Mouse (Mus musculus) intestine, embryonic 14.5 days (tissue): ENCODE measurements at regions not wholly inside any gene's neighbourhood (a gene's known extent, or its start where the extent isn't known, plus 50 kb on each side); places are given as distances from the start of the nearest gene placed in this dataset.
A peak's percentile ranks its signal among the peaks of the same experiment; 100 is the strongest.

Source experiments
- ATAC-seq: fragments of 200-750 bp; cut with Nextera tagmentation; replicated peaks from 2 replicates; pipeline ENCODE4 v1.8.0; 2017; ENCODE audit warnings: low read depth, moderate number of reproducible peaks, moderate TSS enrichment, moderate library complexity; ENCODE audit not compliant: low FRiP score, low TSS enrichment
- DNase-seq: peaks from one replicate; pipeline ENCODE4 v3.0.0-alpha.2; 2018; ENCODE audit warnings: low spot score
- H3K27ac ChIP-seq: fragments of 300-500 bp; sonication (generic); 2 replicates; pipeline ENCODE4 v1.5.1; 2014; ENCODE audit warnings: low read depth, mild to moderate bottlenecking, control low read depth
- H3K27me3 ChIP-seq: fragments of 300-500 bp; sonication (generic); replicated peaks from 2 replicates; pipeline ENCODE4 v1.6.1; 2014; ENCODE audit warnings: low read length, control low read depth; ENCODE audit not compliant: control insufficient read depth, insufficient read depth
- H3K36me3 ChIP-seq: fragments of 300-500 bp; sonication (generic); 2 replicates; pipeline ENCODE4 v1.6.1; 2014; ENCODE audit warnings: low read length, control low read depth; ENCODE audit not compliant: control insufficient read depth, insufficient read depth
- H3K4me1 ChIP-seq: fragments of 300-500 bp; sonication (generic); replicated peaks from 2 replicates; pipeline ENCODE4 v1.6.1; 2014; ENCODE audit warnings: low read length, control low read depth, mixed read lengths; ENCODE audit not compliant: control insufficient read depth, insufficient read depth
- H3K4me2 ChIP-seq: fragments of 300-500 bp; sonication (generic); 2 replicates; pipeline ENCODE4 v1.6.1; 2014; ENCODE audit warnings: low read length
- H3K4me3 ChIP-seq: fragments of 300-500 bp; sonication (generic); 2 replicates; pipeline ENCODE4 v1.5.1; 2014; ENCODE audit warnings: low read depth, low read length, control low read depth, mixed read lengths
- H3K9ac ChIP-seq: fragments of 300-500 bp; sonication (generic); 2 replicates; pipeline ENCODE4 v1.6.1; 2014; ENCODE audit warnings: mild to moderate bottlenecking, low read length
- H3K9me3 ChIP-seq: fragments of 300-500 bp; sonication (generic); 2 replicates; pipeline ENCODE4 v1.6.1; 2016; ENCODE audit warnings: low read length, control low read depth; ENCODE audit not compliant: control insufficient read depth
- whole genome bisulfite sequencing: fragments of 180-500 bp; shearing (Covaris S2); extraction: QIAGEN DNeasy Blood & Tissue Kit; methylation state at CpG from one replicate; pipeline ENCODE4 v1.1.7; 2014; 5-methylcytosine and 5-hydroxymethylcytosine counted together

- H3K36me3 ChIP-seq = no peaks in the 10 kb centered on the region
- H3K9me3 ChIP-seq = no peaks in the 10 kb centered on the region
- DNase-seq (no peak), ATAC-seq (no peak)
- H3K9ac ChIP-seq = no peak overlapping the region
- H3K27ac ChIP-seq = no peak overlapping the region
- WGBS = 86% methylated on average over 5 of the region's 5 CpGs
- no peak overlapping the region for H3K4me2 ChIP-seq
- H3K27me3 ChIP-seq = no peaks in the 10 kb centered on the region
- no peaks in the 10 kb centered on the region for H3K4me1 ChIP-seq
- no peak overlapping the region for H3K4me3 ChIP-seq
Measured at GRCm38 (mm10) chr3:28183061-28183762, 79.8 kb upstream of the Tnik start.

GRCm38 (mm10) chr3:28185518-28185917 lies 77.5 kb upstream of the Tnik start:
- Histone ChIP-seq H3K9ac (no peak overlapping the region), H3K27me3 (no peaks in the 10 kb centered on the region), H3K36me3 (no peaks in the 10 kb centered on the region), H3K4me2 (no peak overlapping the region), H3K9me3 (no peaks in the 10 kb centered on the region), H3K27ac (no peak overlapping the region), H3K4me3 (no peak overlapping the region), H3K4me1 (no peaks in the 10 kb centered on the region)
- WGBS = 64% methylated on average over 1 of the region's 1 CpGs
- DNase-seq = no peak
- no peak for ATAC-seq

DNA sequence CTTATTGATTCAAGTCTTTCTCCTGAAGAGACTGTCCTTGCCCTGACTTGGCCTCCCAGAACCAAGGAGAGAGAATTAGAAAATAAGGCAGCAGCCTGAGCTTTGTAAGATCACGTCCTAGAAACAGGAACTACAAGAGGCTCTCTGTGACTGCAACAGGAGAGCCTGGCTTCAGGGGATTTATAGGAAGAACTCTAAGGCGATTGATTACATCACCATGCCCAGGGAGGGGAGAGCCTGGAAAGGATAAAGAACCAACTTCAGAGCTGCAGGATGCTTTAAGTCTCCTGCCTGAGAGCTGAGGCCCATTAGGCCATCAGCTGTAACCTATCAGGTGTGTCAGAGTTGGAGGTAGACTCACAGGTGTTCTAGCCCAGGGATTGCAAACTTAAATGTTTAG lies 77.1 kb upstream of the Tnik start:
- ATAC-seq (no peak), DNase-seq (no peak)
- 35% methylated on average over 2 of the region's 2 CpGs for WGBS
- Histone ChIP-seq H3K9ac (no peak overlapping the region), H3K27me3 (no peaks in the 10 kb centered on the region), H3K36me3 (no peaks in the 10 kb centered on the region), H3K27ac (no peak overlapping the region), H3K4me3 (no peak overlapping the region), H3K4me2 (no peak overlapping the region), H3K4me1 (no peaks in the 10 kb centered on the region), H3K9me3 (no peaks in the 10 kb centered on the region)

DNA sequence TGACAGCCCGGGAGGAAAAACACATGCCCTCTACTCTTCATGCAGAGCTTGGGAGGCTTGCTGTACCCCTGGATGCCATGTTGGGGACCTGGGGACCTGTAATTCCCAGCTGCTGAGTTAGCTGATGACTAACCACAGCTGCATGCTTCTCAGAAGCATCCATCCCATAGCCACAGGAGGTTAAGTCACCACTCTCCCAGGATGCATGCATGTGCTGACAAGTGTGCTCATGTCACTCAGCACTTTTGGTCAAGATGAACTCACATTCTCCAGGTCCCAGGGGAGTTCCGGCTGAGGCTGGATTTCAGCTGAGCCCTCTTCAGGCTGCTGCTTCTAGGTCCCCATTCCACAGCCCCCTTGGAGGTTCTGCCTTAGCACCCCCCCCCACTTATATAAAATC lies 73.6 kb upstream of the Tnik start:
- 89% methylated on average over 2 of the region's 2 CpGs for WGBS
- 0 out of 2 replicates have a peak, but pooled peaks cover 2% of the 10 kb centered on the region for H3K4me1 ChIP-seq
- ATAC-seq (no peak), DNase-seq (no peak)
- no peaks in the 10 kb centered on the region for H3K36me3 ChIP-seq
- H3K27ac ChIP-seq = no peak overlapping the region
- H3K27me3 ChIP-seq = no peaks in the 10 kb centered on the region
- no peak overlapping the region for H3K4me2 ChIP-seq
- no peak overlapping the region for H3K4me3 ChIP-seq
- no peak overlapping the region for H3K9ac ChIP-seq
- H3K9me3 ChIP-seq = no peaks in the 10 kb centered on the region

GRCm38 (mm10) chr3:28190243-28190642 lies 72.8 kb upstream of the Tnik start:
- H3K27me3 ChIP-seq = no peaks in the 10 kb centered on the region
- no peak overlapping the region for H3K4me3 ChIP-seq
- H3K4me2 ChIP-seq = no peak overlapping the region
- ATAC-seq = no peak
- no peak for DNase-seq
- no peak overlapping the region for H3K27ac ChIP-seq
- 75% methylated on average over 6 of the region's 6 CpGs for WGBS
- no peaks in the 10 kb centered on the region for H3K9me3 ChIP-seq
- H3K4me1 ChIP-seq = 0 out of 2 replicates have a peak, but pooled peaks cover 3% of the 10 kb centered on the region
- H3K36me3 ChIP-seq = no peaks in the 10 kb centered on the region
- H3K9ac ChIP-seq = no peak overlapping the region

- ATAC-seq (0 out of 2 replicates have a peak, but pooled peaks have one; percentile 36), DNase-seq (no peak)
- 24% methylated on average over 4 of the region's 4 CpGs for whole genome bisulfite sequencing
- no peak overlapping the region for H3K4me2 ChIP-seq
- no peaks in the 10 kb centered on the region for H3K27me3 ChIP-seq
- H3K4me3 ChIP-seq = no peak overlapping the region
- H3K4me1 ChIP-seq = 0 out of 2 replicates have a peak, but pooled peaks cover 3% of the 10 kb centered on the region
- no peak overlapping the region for H3K27ac ChIP-seq
- H3K36me3 ChIP-seq = no peaks in the 10 kb centered on the region
- H3K9ac ChIP-seq = no peak overlapping the region
- no peaks in the 10 kb centered on the region for H3K9me3 ChIP-seq
Measured at GRCm38 (mm10) chr3:28194388-28194970, 68.5 kb upstream of the Tnik start.

GRCm38 (mm10) chr3:28196786-28197185 lies 66.2 kb upstream of the Tnik start:
- Histone ChIP-seq H3K27me3 (no peaks in the 10 kb centered on the region), H3K4me3 (no peak overlapping the region), H3K4me1 (0 out of 2 replicates have a peak, but pooled peaks cover 3% of the 10 kb centered on the region), H3K9ac (no peak overlapping the region), H3K9me3 (no peaks in the 10 kb centered on the region), H3K36me3 (no peaks in the 10 kb centered on the region), H3K27ac (no peak overlapping the region), H3K4me2 (no peak overlapping the region)
- ATAC-seq (no peak), DNase-seq (no peak)
- 79% methylated on average over 1 of the region's 1 CpGs for WGBS

- Histone ChIP-seq H3K27ac (no peak overlapping the region), H3K4me3 (no peak overlapping the region), H3K36me3 (no peaks in the 10 kb centered on the region), H3K9me3 (no peaks in the 10 kb centered on the region), H3K4me1 (no peaks in the 10 kb centered on the region), H3K27me3 (no peaks in the 10 kb centered on the region), H3K9ac (no peak overlapping the region), H3K4me2 (no peak overlapping the region)
- ATAC-seq (no peak), DNase-seq (no peak)
- 73% methylated on average over 2 of the region's 2 CpGs for WGBS
Measured at GRCm38 (mm10) chr3:28209304-28209703, 53.7 kb upstream of the Tnik start.
